Mouse (Mus musculus) frontal cortex, postnatal 25 days (tissue): ENCODE results near the gene Bglap2.
"Not testable (repeated sequence)": the region's sequence is repeated elsewhere in the genome, so short reads cannot be mapped to it uniquely, and the experiment has no call there.

Experiments used
- DNase-seq, 2 experiments: peaks; one replicate each; pipeline ENCODE4 v3.0.0; 2022; ENCODE audit warnings: low spot score in 2 of 2

The Bglap2 gene

GRCm38 (mm10) chr3:88393776-88394375 is 15.4 kb upstream of the Bglap2 start:
- no peak for DNase-seq

GRCm38 (mm10) chr3:88384364-88384763 is 5.9 kb upstream of the Bglap2 start, which contains the start of gene Bglap:
TSS of gene Bglap (minus strand) at chr3:88384464.
- no peak for DNase-seq

DNA sequence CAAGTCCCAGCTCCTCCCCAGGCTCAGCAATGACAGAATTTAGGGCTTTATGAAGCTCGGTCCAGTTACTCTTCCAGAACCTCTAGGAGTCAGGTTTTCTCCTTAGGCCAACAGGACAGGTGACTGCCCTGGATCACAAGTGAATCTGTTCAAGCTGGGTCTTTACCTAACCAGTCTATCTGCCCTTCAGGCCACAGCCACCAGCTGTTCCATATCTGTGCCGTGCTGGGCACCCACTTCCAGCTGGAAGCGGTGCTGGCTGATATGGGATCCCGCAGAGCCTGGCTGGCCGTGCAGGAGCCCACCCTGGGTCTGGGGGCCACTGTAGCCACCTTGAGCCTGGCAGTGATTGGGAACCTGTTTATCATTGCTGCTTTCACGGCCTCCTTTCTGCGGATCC is 3.9 kb upstream of the Bglap2 start:
- DNase-seq = not testable (repeated sequence)

- DNase-seq = not testable (repeated sequence)
These were observed 3.2 kb upstream of the Bglap2 start for GRCm38 (mm10) chr3:88381389-88382315.

DNA sequence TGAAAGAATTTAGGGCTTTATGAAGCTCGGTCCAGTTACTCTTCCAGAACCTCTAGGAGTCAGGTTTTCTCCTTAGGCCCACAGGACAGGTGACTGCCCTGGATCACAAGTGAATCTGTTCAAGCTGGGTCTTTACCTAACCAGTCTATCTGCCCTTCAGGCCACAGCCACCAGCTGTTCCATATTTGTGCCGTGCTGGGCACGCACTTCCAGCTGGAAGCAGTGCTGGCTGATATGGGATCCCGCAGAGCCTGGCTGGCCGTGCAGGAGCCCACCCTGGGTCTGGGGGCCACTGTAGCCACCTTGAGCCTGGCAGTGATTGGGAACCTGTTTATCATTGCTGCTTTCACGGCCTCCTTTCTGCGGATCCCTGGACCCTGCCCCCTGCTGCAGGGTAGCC is 1.9 kb downstream of the Bglap2 start:
- DNase-seq = not testable (repeated sequence)

DNA sequence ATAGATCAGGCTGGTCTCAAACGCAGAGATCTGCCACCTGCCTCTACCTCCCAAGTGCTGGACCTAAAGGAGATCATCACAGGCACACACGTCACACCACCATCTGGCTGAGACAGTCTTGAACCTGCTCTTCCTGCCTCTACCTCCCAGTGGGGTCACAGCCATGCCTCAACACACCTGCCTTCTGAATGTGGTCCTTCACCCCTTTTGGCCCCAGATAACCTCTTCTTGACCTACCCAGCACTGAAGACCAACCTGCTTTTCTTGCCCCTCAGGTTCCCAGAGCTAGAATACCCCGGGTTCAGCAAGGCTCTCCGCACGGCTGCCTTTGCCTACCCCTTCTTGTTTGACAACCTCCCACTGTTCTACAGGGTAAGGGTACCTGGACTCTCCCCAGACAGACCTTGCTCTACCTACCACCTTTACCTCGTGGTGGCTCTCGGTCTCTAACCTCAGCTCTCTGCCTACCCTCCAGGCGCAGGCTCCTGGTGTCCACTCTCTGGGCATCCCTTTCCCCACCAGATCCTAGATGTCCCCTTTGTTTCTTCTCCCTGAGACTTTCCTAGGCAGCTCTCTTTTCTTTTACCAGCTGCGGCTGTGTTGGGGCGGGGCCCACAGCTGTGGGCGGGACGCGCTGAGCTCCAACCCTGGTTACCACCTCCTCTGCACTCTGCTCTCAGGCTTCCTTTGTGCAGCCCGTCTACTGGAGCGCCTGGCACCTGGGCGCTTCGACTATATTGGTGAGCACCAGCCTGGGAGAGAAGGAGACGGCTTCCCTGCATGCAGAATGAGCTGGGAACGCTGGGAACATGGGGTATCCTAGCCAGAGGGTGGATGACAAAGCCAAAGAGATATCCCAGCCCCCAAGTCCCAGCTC is 2.5 kb downstream of the Bglap2 start:
- DNase-seq = not testable (repeated sequence)

DNA sequence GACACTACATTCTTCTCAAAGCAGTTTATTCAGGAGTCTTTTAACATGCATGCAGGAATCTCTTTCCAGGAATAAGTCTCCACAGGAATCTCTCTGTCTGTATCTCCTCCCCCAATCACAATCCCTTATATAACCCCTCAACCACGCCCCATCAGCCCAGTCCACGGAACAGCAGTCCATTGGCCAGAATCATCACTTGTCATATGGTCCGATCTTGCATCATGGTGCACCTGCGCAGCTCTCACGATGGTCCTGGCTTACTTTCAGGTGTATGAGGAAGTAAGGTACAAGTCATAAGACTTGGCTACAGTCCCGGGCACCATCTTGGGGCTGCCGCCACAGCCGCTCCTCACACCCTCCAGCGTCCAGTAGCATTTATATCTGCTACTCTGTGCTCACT is 5.9 kb downstream of the Bglap2 start, which contains the start of gene Bglap3:
Gene Bglap3, minus strand, starts transcription at position 101 of the 400 bp plus-strand sequence.
- DNase-seq = not testable (repeated sequence)

- DNase-seq = not testable (repeated sequence)
These were observed 10.0 kb downstream of the Bglap2 start for GRCm38 (mm10) chr3:88368511-88368910.

DNA sequence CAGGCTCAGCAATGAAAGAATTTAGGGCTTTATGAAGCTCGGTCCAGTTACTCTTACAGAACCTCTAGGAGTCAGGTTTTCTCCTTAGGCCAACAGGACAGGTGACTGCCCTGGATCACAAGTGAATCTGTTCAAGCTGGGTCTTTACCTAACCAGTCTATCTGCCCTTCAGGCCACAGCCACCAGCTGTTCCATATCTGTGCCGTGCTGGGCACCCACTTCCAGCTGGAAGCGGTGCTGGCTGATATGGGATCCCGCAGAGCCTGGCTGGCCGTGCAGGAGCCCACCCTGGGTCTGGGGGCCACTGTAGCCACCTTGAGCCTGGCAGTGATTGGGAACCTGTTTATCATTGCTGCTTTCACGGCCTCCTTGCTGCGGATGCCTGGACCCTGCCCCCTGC is 11.0 kb downstream of the Bglap2 start:
- DNase-seq = not testable (repeated sequence)

DNA sequence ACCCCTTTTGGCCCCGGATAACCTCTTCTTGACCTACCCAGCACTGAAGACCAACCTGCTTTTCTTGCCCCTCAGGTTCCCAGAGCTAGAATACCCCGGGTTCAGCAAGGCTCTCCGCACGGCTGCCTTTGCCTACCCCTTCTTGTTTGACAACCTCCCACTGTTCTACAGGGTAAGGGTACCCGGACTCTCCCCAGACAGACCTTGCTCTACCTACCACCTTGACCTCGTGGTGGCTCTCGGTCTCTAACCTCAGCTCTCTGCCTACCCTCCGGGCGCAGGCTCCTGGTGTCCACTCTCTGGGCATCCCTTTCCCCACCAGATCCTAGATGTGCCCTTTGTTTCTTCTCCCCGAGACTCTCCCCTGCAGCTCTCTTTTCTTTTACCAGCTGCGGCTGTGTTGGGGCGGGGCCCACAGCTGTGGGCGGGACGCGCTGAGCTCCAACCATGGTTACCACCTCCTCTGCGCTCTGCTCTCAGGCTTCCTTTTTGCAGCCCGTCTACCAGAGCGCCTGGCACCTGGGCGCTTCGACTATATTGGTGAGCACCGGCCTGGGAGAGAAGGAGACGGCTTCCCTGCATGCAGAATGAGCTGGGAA is 11.6 kb downstream of the Bglap2 start:
- DNase-seq = peak in 1 of 2 experiments; percentile 53

- DNase-seq = no peak
These were observed 12.7 kb downstream of the Bglap2 start for GRCm38 (mm10) chr3:88365705-88366361.

DNA sequence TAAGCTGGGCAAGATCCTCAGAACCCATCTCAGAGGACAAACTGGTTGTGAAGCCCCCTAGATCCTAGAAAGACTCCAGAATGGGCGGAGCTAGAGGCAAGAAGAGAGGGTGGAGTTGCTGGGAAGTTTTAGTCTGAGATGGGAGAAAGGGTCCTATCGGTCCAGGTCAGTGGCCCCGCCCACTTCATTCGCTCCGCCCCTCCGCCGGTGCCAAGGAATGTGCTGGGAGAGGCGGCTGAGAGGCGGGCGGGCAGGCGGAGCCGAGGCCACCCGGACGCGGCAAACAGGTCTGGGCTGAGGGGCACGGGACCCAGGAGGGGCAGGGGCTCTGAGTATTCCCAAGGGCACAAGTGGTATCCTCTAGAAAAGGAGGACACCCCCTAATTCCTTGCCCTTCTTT is 14.2 kb downstream of the Bglap2 start, which contains the start of gene Paqr6:
Gene Paqr6, plus strand, starts transcription at position 248 of the 400 bp plus-strand sequence.
- DNase-seq = no peak

- DNase-seq = no peak
These were observed 14.8 kb downstream of the Bglap2 start for GRCm38 (mm10) chr3:88363700-88364099.

GRCm38 (mm10) chr3:88361612-88362313 is 16.7 kb downstream of the Bglap2 start:
- no peak for DNase-seq

GRCm38 (mm10) chr3:88361096-88361495 is 17.4 kb downstream of the Bglap2 start:
- DNase-seq = no peak

GRCm38 (mm10) chr3:88359989-88360388 is 18.5 kb downstream of the Bglap2 start:
- no peak for DNase-seq

DNA sequence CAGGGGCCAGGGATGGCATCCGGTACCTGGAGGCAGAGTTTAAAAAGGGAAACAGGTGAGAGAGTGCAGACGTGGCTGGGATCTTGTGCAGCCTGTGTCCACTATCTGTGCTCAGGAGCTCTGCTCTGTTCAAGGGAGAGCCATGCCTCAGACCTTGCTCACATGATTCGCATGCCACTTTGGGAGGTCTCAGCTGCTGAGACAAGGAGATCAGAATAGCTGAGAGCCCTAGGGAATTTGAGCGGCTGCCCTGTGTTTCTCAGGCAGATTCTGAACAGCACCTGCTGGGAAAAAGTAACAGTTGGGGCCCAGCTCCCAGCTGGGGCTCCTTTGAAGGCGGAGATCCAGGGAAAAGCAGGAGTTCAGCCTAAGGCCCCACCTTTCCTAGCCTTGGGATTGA is 18.9 kb downstream of the Bglap2 start:
- DNase-seq = no peak

DNA sequence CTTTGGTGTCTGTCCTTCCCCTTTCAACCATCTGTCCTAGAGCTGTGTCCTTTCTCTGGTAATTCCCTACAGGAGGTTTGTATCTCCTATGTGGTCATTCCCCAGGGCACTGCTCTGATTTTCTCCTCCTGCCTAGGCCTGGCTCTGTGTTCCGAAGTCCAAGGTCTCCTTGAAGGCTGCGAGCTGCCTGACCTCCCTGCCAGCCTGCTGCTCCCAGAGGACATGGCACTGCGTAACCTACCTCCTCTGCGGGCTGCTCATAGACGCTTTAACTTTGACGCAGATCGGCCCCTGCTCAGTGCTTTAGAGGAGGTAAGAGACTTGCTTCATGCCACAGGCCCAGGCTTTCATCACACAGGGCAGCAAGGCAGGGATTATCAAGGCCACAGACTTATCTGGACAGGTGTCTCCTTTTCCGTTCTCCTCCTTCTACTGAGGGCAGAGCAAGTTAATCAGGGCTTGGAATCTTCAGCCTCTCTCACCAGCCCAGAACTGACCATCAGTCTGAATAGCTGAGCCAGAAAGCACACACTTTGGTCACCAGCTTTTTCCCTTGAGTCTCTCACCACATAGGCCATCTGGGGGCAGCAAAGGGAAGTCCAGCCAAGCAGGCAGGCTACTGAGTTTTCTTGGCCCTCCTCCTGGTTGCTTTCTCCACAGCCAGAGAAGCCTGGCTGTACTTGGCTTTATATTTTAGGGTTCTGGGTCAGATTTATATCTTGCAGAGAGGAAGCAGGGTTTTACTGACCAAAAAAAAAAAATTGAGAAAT is 23.9 kb downstream of the Bglap2 start:
- no peak for DNase-seq

GRCm38 (mm10) chr3:88352907-88353306 is 25.6 kb downstream of the Bglap2 start:
- no peak for DNase-seq
